Mouse (Mus musculus) embryonic facial prominence, embryonic 14.5 days (tissue): ENCODE data around the gene Gne. TPM values are rescaled to one million over a fixed set of nuclear protein-coding genes. Genes with fewer than 3 reads are reported as not detected.

ENCODE experiments used
- ATAC-seq: fragments of 200-750 bp; cut with Nextera tagmentation; 2 replicates; pipeline ENCODE4 v1.8.0; 2017; ENCODE audit warnings: low read depth, moderate number of reproducible peaks, moderate TSS enrichment
- DNase-seq: peaks from one replicate; pipeline ENCODE4 v3.0.0-alpha.2; 2015; ENCODE audit warnings: low spot score
- H3K27ac ChIP-seq: fragments of 300-500 bp; sonication (generic); replicated peaks from 2 replicates; pipeline ENCODE4 v1.5.1; 2014; ENCODE audit warnings: low read depth, mild to moderate bottlenecking, low read length, moderate library complexity
- H3K27me3 ChIP-seq: fragments of 300-500 bp; sonication (generic); replicated peaks from 2 replicates; pipeline ENCODE4 v1.6.1; 2014; ENCODE audit warnings: low read length; ENCODE audit not compliant: control insufficient read depth, insufficient read depth
- H3K36me3 ChIP-seq: fragments of 300-500 bp; sonication (generic); 2 replicates; pipeline ENCODE4 v1.6.1; 2014; ENCODE audit warnings: low read length, mixed read lengths; ENCODE audit not compliant: control insufficient read depth, insufficient read depth
- H3K4me1 ChIP-seq: fragments of 300-500 bp; sonication (generic); 2 replicates; pipeline ENCODE4 v1.6.1; 2014; ENCODE audit warnings: antibody characterized with exemption, low read length; ENCODE audit not compliant: control insufficient read depth, insufficient read depth
- H3K4me2 ChIP-seq: fragments of 300-500 bp; sonication (generic); 2 replicates; pipeline ENCODE4 v1.6.1; 2014; ENCODE audit warnings: low read depth, mild to moderate bottlenecking, low read length, moderate library complexity, mixed read lengths
- H3K4me3 ChIP-seq: fragments of 300-500 bp; sonication (generic); 2 replicates; pipeline ENCODE4 v1.5.1; 2014; ENCODE audit warnings: low read depth, mild to moderate bottlenecking, low read length
- H3K9ac ChIP-seq: fragments of 300-500 bp; sonication (generic); 2 replicates; pipeline ENCODE4 v1.6.1; 2014; ENCODE audit warnings: low read depth, mild to moderate bottlenecking, low read length, moderate library complexity, mixed read lengths
- H3K9me3 ChIP-seq: fragments of 300-500 bp; sonication (generic); 2 replicates; pipeline ENCODE4 v1.6.1; 2016; ENCODE audit warnings: low read length; ENCODE audit not compliant: control insufficient read depth
- whole genome bisulfite sequencing: fragments of 180-500 bp; shearing (Covaris S2); extraction: QIAGEN DNeasy Blood & Tissue Kit; methylation state at CpG from one replicate; pipeline ENCODE4 v1.1.7; 2014; 5-methylcytosine and 5-hydroxymethylcytosine counted together
- polyA plus RNA-seq: library from polyadenylated mRNA; unstranded; fragments of >200 nt; fragmentation: Nextera tagmentation; extraction: Ambion mirVana; gene quantifications from 2 replicates; pipeline ENCODE4 v1.2.1, GENCODE M21; 2014

Gne gene
- polyA plus RNA-seq = 27.6 and 29.0 TPM in 2 replicates

DNA sequence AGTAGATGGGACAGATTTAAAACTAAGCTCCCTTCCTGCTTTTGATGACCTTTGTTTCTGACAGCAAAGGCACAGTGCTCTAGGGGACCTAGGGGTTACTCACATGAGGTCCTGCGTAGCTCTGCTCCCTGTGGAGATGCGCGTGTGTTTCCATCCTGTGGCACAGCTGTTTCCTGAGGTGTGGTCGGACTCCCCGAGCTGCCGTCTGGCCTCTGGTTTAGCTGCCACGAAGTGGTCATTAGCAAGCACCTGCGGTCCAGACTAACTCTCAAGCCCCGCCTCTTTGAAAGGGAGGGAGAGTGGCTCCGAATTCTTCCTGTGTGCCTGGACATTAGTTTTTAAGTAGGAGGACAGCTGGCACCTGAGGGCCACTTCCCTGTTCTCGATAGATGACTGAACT is at the start of gene Gne:
TSS of gene Gne (minus strand) at position 233 of the 400 bp plus-strand sequence.
- WGBS = 10% methylated on average over 11 of the region's 11 CpGs
- no peaks in the 10 kb centered on the region for H3K9me3 ChIP-seq
- no peak within 1 kb of the TSS for H3K27ac ChIP-seq
- H3K4me1 ChIP-seq = peaks cover 3% of the 10 kb centered on the region; the same call in 1 of the 2 replicates
- DNase-seq (peak; percentile 61), ATAC-seq (0 out of 2 replicates have a peak, but pooled peaks have one; percentile 26)
- H3K4me2 ChIP-seq = peak within 1 kb of the TSS; percentile 36
- H3K27me3 ChIP-seq = no peaks in the 10 kb centered on the region
- no peaks in the 10 kb centered on the region for H3K36me3 ChIP-seq
- H3K4me3 ChIP-seq = no peak within 1 kb of the TSS
- H3K9ac ChIP-seq = no peak within 1 kb of the TSS

DNA sequence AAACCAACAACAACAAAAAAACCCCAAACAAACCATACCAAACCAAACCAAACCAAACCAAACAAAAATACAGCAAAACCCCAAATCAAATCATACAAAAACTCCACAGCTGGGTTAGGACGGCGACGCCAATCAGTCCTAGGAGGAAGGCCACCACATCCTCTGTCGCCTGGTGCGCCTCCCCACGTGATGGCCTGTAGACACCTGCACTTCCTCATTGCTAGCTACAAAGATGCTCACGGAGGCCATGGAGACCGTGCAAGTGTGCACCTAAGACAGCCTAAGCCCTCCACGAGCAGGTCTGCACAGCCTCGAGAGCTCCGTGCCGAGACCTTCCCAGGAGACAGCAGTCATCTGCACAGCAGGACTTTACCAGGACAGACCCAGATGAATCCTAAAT is 42.8 kb upstream of the Gne start:
- Histone ChIP-seq H3K4me2 (no peak overlapping the region), H3K27me3 (no peaks in the 10 kb centered on the region), H3K9ac (no peak overlapping the region), H3K27ac (no peak overlapping the region), H3K9me3 (no peaks in the 10 kb centered on the region), H3K4me3 (no peak overlapping the region), H3K36me3 (peaks cover 62% of the 10 kb centered on the region), H3K4me1 (no peaks in the 10 kb centered on the region)
- ATAC-seq (no peak), DNase-seq (no peak)
- 91% methylated on average over 12 of the region's 12 CpGs for WGBS

DNA sequence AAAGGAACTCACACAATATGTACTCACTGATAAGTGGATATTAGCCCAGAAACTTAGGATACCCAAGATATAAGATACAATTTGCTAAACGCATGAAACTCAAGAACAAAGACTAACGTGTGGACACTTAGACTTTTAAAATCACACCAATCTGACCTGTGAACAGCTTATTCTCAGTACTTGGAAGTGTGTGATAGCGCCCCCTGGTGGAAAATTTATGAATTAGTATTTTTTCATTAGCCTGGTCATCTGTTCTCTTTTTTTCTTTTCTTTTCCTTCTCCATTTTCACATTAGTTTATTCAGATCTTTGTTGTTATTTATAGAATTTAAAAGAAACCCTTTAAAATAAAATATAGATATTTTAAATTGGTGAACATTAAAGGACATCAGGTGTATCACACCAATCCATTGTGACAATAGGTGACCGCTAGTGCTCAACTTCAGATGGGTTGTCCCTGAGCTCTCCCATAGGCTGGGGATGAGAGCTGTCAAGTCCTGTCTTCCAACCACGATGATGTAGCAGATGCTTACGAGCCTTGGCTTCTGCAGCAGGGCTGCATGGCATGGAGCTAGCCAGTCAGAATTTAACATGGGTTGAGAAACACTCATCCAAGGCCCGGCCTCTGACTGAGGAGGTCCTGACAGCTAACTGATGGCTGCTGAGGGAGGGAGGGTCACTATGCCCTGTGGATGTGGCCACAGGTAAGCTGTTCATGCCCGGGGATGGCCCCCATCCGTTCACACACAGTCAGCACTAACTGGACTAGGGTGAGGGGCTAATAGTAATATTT is 35.6 kb upstream of the Gne start:
- Histone ChIP-seq H3K9ac (no peak overlapping the region), H3K4me1 (no peaks in the 10 kb centered on the region), H3K27me3 (no peaks in the 10 kb centered on the region), H3K4me3 (no peak overlapping the region), H3K4me2 (no peak overlapping the region), H3K9me3 (no peaks in the 10 kb centered on the region), H3K36me3 (no peaks in the 10 kb centered on the region), H3K27ac (no peak overlapping the region)
- 52% methylated on average over 9 of the region's 9 CpGs for WGBS
- ATAC-seq (peak; percentile 47; the same call in 1 of the 2 replicates), DNase-seq (no peak)

DNA sequence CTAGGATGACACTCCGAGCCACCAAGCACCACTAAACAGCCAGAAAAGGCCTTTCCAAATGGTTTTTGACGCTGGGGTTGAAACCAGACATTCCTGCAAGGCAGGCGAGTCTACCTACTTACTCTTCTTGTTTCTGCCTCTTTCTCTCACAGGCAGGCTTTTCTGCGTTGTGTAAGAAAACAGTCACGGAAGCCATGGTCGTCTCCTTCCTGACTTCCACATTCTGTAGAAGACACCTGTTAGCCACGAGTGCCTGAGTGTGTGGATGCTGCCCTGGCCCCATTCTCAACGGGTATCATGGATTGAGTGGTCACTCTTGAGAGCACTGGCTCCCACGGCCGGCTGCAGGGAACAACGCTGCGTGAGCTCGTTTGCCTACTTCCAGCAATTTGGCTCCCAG is 31.1 kb upstream of the Gne start:
- H3K4me1 ChIP-seq = peaks cover 6% of the 10 kb centered on the region
- no peak for DNase-seq
- no peaks in the 10 kb centered on the region for H3K9me3 ChIP-seq
- no peak overlapping the region for H3K9ac ChIP-seq
- H3K27me3 ChIP-seq = no peaks in the 10 kb centered on the region
- no peak overlapping the region for H3K4me3 ChIP-seq
- H3K36me3 ChIP-seq = no peaks in the 10 kb centered on the region
- no peak overlapping the region for H3K4me2 ChIP-seq
- 85% methylated on average over 13 of the region's 13 CpGs for WGBS
- no peak for ATAC-seq
- no peak overlapping the region for H3K27ac ChIP-seq

DNA sequence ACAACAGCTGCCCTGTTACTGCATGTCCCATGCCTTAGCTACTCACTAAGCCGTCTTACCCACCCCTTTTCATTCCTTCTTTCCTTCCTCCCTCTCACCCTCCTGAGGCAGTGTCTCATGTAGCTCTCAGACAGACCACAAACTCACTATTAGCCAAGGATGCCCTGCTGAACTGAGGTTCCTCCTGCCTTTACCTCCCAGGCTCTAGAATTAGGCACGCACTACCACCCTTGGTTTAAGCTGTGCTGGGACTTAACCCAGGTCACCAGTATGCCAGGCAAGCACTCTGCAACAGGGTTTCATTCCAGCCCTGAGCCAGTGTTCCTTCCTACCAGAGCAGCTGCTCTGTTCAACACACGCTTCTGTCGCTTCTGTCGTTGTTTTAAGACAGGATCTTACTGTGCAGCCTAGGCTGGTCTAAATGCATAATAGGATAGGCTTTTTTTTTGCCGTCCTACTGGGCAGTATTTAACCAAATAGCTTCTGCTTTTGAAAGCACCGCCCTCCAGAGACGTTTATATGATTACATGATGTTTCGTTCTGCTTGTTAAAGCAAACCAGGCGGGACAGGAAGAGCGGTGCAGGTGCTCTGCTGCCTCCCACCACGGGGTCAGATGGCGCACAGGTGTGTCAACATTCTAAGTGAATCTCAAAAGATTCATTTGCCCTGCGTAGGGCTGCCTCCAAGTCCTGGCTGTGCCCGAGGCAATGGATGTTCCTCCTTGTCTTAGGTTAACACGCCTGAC is 29.6 kb upstream of the Gne start:
- DNase-seq (peak; percentile 70), ATAC-seq (peak; percentile 66)
- Histone ChIP-seq H3K4me2 (no peak overlapping the region), H3K4me1 (peaks cover 6% of the 10 kb centered on the region), H3K36me3 (no peaks in the 10 kb centered on the region), H3K27ac (0 out of 2 replicates have a peak overlapping the region, but pooled peaks have one; percentile 1), H3K9ac (no peak overlapping the region), H3K27me3 (no peaks in the 10 kb centered on the region), H3K9me3 (no peaks in the 10 kb centered on the region), H3K4me3 (no peak overlapping the region)
- 11% methylated on average over 16 of the region's 16 CpGs for WGBS

DNA sequence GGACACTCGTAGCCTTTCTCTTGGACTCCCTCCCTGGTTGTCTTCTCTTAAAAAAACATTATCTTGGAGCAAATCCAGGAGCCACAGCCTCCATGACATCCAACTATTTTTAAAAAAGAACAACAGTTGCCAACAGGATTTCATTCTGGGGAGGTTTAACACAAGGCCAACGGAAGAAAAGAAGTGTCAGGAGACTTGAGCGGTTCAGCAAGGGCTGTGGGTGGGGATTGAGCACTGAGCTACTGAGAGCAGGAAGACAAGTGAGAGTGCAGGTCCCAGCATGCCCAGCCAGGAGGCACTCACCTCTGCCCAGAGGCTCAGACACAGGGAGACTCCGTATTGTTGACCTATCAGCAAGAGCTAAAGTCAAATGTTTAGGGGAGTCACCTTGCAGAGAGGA is 28.8 kb upstream of the Gne start:
- Histone ChIP-seq H3K4me2 (no peak overlapping the region), H3K4me3 (no peak overlapping the region), H3K9me3 (no peaks in the 10 kb centered on the region), H3K27me3 (no peaks in the 10 kb centered on the region), H3K9ac (no peak overlapping the region), H3K36me3 (no peaks in the 10 kb centered on the region), H3K27ac (0 out of 2 replicates have a peak overlapping the region, but pooled peaks have one; percentile 25), H3K4me1 (peaks cover 6% of the 10 kb centered on the region)
- ATAC-seq (peak; percentile 66), DNase-seq (peak; percentile 82)
- 18% methylated on average over 4 of the region's 4 CpGs for WGBS

DNA sequence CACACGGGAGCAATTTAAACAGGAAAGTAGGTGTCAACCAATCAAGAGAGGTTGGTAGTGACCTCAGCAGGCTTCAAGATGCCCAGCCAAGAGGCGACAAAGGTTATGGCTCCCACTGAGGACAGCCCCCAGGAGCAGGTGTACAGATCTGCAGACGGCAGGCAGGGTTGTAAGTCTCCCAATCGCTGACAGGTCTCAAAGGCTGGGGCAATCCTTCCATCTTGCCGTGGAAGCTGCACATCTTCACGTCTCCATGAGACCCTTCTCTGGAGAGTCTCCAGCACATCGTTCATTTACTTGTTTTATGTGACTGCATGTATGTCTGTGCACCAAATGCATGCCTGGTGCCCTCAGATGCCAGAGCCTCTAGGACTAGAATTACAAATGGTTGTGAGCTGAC is 26.8 kb upstream of the Gne start:
- Histone ChIP-seq H3K4me2 (no peak overlapping the region), H3K27ac (no peak overlapping the region), H3K4me1 (peaks cover 22% of the 10 kb centered on the region), H3K9ac (no peak overlapping the region), H3K4me3 (no peak overlapping the region), H3K36me3 (no peaks in the 10 kb centered on the region), H3K9me3 (no peaks in the 10 kb centered on the region), H3K27me3 (no peaks in the 10 kb centered on the region)
- ATAC-seq = no peak
- WGBS = 76% methylated on average over 7 of the region's 7 CpGs
- no peak for DNase-seq

DNA sequence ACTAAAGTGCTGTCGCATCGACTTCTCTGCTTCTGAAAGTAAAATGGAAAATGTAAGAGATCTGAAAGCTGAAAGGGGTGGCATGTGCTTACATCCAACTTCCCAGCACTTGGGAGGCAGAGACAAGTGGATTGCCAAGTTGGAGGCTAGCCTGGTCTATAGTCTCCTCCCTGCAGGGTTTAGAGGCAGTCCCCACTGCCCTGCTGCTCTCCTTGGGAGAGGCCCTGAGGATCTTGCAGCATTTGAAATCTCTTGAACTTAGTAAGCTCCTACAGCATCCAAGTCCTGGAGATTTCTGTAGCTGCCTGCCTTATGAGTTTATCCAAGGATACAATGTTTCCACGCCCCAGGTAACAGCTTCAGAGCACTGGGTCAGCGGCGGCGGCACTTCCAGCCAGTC is 24.3 kb upstream of the Gne start:
- Histone ChIP-seq H3K4me2 (no peak overlapping the region), H3K27ac (no peak overlapping the region), H3K9me3 (no peaks in the 10 kb centered on the region), H3K9ac (no peak overlapping the region), H3K27me3 (no peaks in the 10 kb centered on the region), H3K4me1 (peaks cover 29% of the 10 kb centered on the region), H3K36me3 (no peaks in the 10 kb centered on the region), H3K4me3 (no peak overlapping the region)
- DNase-seq (no peak), ATAC-seq (no peak)
- WGBS = 88% methylated on average over 6 of the region's 6 CpGs
